Mouse (Mus musculus): Measurements from ENCODE around the gene Rap1a. TPM values are rescaled to one million over a fixed set of nuclear protein-coding genes. Genes with fewer than 3 reads are reported as not detected.
A peak's percentile ranks its signal among the peaks of the same experiment; 100 is the strongest.
"Not testable (repeated sequence)": the region's sequence is repeated elsewhere in the genome, so short reads cannot be mapped to it uniquely, and the experiment has no call there.

Gene Rap1a
- polyA plus RNA-seq, 1 experiment from 2014 or later = 122 TPM

GRCm38 (mm10) chr3:105710246-105710645, 90.9 kb downstream of the Rap1a start:
- H3K4me2 ChIP-seq = no peak overlapping the region
- H3K27ac ChIP-seq = peak overlapping the region; percentile 49
- H3K4me1 ChIP-seq = peaks cover 54% of the 10 kb centered on the region
- no peaks in the 10 kb centered on the region for H3K36me3 ChIP-seq
- no peaks in the 10 kb centered on the region for H3K27me3 ChIP-seq
- peak; percentile 37; the same call in 1 of the 2 replicates for ATAC-seq (ENCODE audit: borderline replicate concordance, extremely low read depth, low FRiP score, low TSS enrichment)
- no peaks in the 10 kb centered on the region for H3K9me3 ChIP-seq
- 44% methylated on average over 6 of the region's 6 CpGs for WGBS
- H3K9ac ChIP-seq = no peak overlapping the region
- no peak overlapping the region for H3K4me3 ChIP-seq

- 21% methylated on average over 7 of the region's 7 CpGs for WGBS
- peak overlapping the region; percentile 17; the same call in 1 of the 2 replicates for H3K27ac ChIP-seq
- no peaks in the 10 kb centered on the region for H3K36me3 ChIP-seq
- H3K9me3 ChIP-seq = no peaks in the 10 kb centered on the region
- no peak overlapping the region for H3K9ac ChIP-seq
- H3K4me2 ChIP-seq = no peak overlapping the region
- ATAC-seq (ENCODE audit: borderline replicate concordance, extremely low read depth, low FRiP score, low TSS enrichment) = no peak
- H3K4me1 ChIP-seq = peaks cover 57% of the 10 kb centered on the region
- H3K27me3 ChIP-seq = no peaks in the 10 kb centered on the region
- H3K4me3 ChIP-seq = no peak overlapping the region
Measured at GRCm38 (mm10) chr3:105707590-105707989, 93.5 kb downstream of the Rap1a start.

GRCm38 (mm10) chr3:105706366-105707020, 94.6 kb downstream of the Rap1a start:
- Histone ChIP-seq H3K4me3 (no peak overlapping the region; the same call in 1 of the 2 replicates), H3K4me1 (peaks cover 63% of the 10 kb centered on the region), H3K36me3 (no peaks in the 10 kb centered on the region), H3K4me2 (peak overlapping the region; percentile 98), H3K27ac (peak overlapping the region; percentile 48), H3K27me3 (no peaks in the 10 kb centered on the region), H3K9ac (no peak overlapping the region), H3K9me3 (no peaks in the 10 kb centered on the region)
- ATAC-seq (ENCODE audit: borderline replicate concordance, extremely low read depth, low FRiP score, low TSS enrichment) = no peak
- WGBS = 31% methylated on average over 4 of the region's 4 CpGs

- H3K27me3 ChIP-seq = no peaks in the 10 kb centered on the region
- no peaks in the 10 kb centered on the region for H3K9me3 ChIP-seq
- no peak overlapping the region for H3K27ac ChIP-seq
- H3K4me3 ChIP-seq = peak overlapping the region; percentile 57
- no peaks in the 10 kb centered on the region for H3K36me3 ChIP-seq
- WGBS = 40% methylated on average over 3 of the region's 3 CpGs
- H3K4me1 ChIP-seq = peaks cover 64% of the 10 kb centered on the region
- peak overlapping the region; percentile 60 for H3K9ac ChIP-seq
- H3K4me2 ChIP-seq = peak overlapping the region; percentile 98
- no peak for ATAC-seq (ENCODE audit: borderline replicate concordance, extremely low read depth, low FRiP score, low TSS enrichment)
Measured at GRCm38 (mm10) chr3:105705561-105705960, 95.6 kb downstream of the Rap1a start.

GRCm38 (mm10) chr3:105705061-105705549, 96.0 kb downstream of the Rap1a start:
- peak overlapping the region; percentile 60 for H3K9ac ChIP-seq
- H3K4me1 ChIP-seq = peaks cover 60% of the 10 kb centered on the region
- 1% methylated on average over 28 of the region's 28 CpGs for WGBS
- ATAC-seq (ENCODE audit: borderline replicate concordance, extremely low read depth, low FRiP score, low TSS enrichment) = peak; percentile 23
- H3K36me3 ChIP-seq = no peaks in the 10 kb centered on the region
- H3K9me3 ChIP-seq = no peaks in the 10 kb centered on the region
- H3K27ac ChIP-seq = peak overlapping the region; percentile 67; the same call in 1 of the 2 replicates
- peak overlapping the region; percentile 98 for H3K4me2 ChIP-seq
- peak overlapping the region; percentile 57 for H3K4me3 ChIP-seq
- H3K27me3 ChIP-seq = no peaks in the 10 kb centered on the region

GRCm38 (mm10) chr3:105704031-105705008, 96.8 kb downstream of the Rap1a start, which contains the start of gene Inka2:
Inka2 (plus strand) TSS chr3:105704599.
- no peaks in the 10 kb centered on the region for H3K36me3 ChIP-seq

GRCm38 (mm10) chr3:105703571-105703970, 97.6 kb downstream of the Rap1a start:
- Histone ChIP-seq H3K9ac (no peak overlapping the region), H3K4me1 (peaks cover 61% of the 10 kb centered on the region), H3K4me2 (peak overlapping the region; percentile 98), H3K36me3 (no peaks in the 10 kb centered on the region), H3K9me3 (no peaks in the 10 kb centered on the region), H3K4me3 (0 out of 2 replicates have a peak overlapping the region, but pooled peaks have one; percentile 57), H3K27ac (peak overlapping the region; percentile 55; the same call in 1 of the 2 replicates), H3K27me3 (no peaks in the 10 kb centered on the region)
- ATAC-seq (ENCODE audit: borderline replicate concordance, extremely low read depth, low FRiP score, low TSS enrichment) = no peak
- WGBS = 46% methylated on average over 6 of the region's 6 CpGs

More at GRCm38 (mm10) chr3:105704031-105705008, 96.8 kb downstream of the Rap1a start, which contains the start of gene Inka2:
- H3K4me2 ChIP-seq = peak within 1 kb of the TSS; percentile 98
- peaks cover 58% of the 10 kb centered on the region for H3K4me1 ChIP-seq
- ATAC-seq (ENCODE audit: borderline replicate concordance, extremely low read depth, low FRiP score, low TSS enrichment) = peak; percentile 94
- H3K9ac ChIP-seq = peak within 1 kb of the TSS; percentile 60
- H3K4me3 ChIP-seq = peak within 1 kb of the TSS; percentile 57
- WGBS = 6% methylated on average over 43 of the region's 43 CpGs
- no peaks in the 10 kb centered on the region for H3K9me3 ChIP-seq
- H3K27me3 ChIP-seq = no peaks in the 10 kb centered on the region
- peak within 1 kb of the TSS; percentile 67 for H3K27ac ChIP-seq

- Histone ChIP-seq H3K27me3 (peaks cover 6% of the 10 kb centered on the region; the same call in 1 of the 2 replicates), H3K9ac (no peak overlapping the region), H3K36me3 (no peaks in the 10 kb centered on the region), H3K4me1 (peaks cover 47% of the 10 kb centered on the region), H3K4me3 (no peak overlapping the region), H3K4me2 (no peak overlapping the region), H3K27ac (no peak overlapping the region), H3K9me3 (no peaks in the 10 kb centered on the region)
- ATAC-seq (ENCODE audit: borderline replicate concordance, extremely low read depth, low FRiP score, low TSS enrichment) = no peak
- WGBS = 46% methylated on average over 5 of the region's 5 CpGs
Measured at GRCm38 (mm10) chr3:105701399-105701798, 99.7 kb downstream of the Rap1a start.

GRCm38 (mm10) chr3:105700786-105701185, 100.3 kb downstream of the Rap1a start:
- H3K9me3 ChIP-seq; H3K27me3 ChIP-seq; H3K9ac ChIP-seq; H3K36me3 ChIP-seq; H3K4me3 ChIP-seq; H3K4me2 ChIP-seq; H3K27ac ChIP-seq; ATAC-seq (ENCODE audit: borderline replicate concordance, extremely low read depth, low FRiP score, low TSS enrichment): not testable (repeated sequence)
- peaks cover 47% of the 10 kb centered on the region for H3K4me1 ChIP-seq
- 25% methylated on average over 1 of the region's 1 CpGs for WGBS

- H3K27ac ChIP-seq = no peak overlapping the region
- ATAC-seq (ENCODE audit: borderline replicate concordance, extremely low read depth, low FRiP score, low TSS enrichment) = peak; percentile 54; the same call in 1 of the 2 replicates
- H3K4me2 ChIP-seq = no peak overlapping the region
- no peak overlapping the region for H3K9ac ChIP-seq
- H3K4me3 ChIP-seq = no peak overlapping the region
- H3K9me3 ChIP-seq = no peaks in the 10 kb centered on the region
- peaks cover 18% of the 10 kb centered on the region; the same call in 1 of the 2 replicates for H3K27me3 ChIP-seq
- peaks cover 44% of the 10 kb centered on the region for H3K4me1 ChIP-seq
- 23% methylated on average over 3 of the region's 3 CpGs for WGBS
- no peaks in the 10 kb centered on the region for H3K36me3 ChIP-seq
Measured at GRCm38 (mm10) chr3:105699241-105699933, 101.7 kb downstream of the Rap1a start.

- Histone ChIP-seq H3K4me2 (no peak overlapping the region), H3K9me3 (no peaks in the 10 kb centered on the region), H3K36me3 (no peaks in the 10 kb centered on the region), H3K27ac (no peak overlapping the region), H3K4me3 (no peak overlapping the region), H3K4me1 (peaks cover 35% of the 10 kb centered on the region), H3K9ac (no peak overlapping the region), H3K27me3 (peaks cover 23% of the 10 kb centered on the region; the same call in 1 of the 2 replicates)
- 62% methylated on average over 1 of the region's 1 CpGs for WGBS
- ATAC-seq (ENCODE audit: borderline replicate concordance, extremely low read depth, low FRiP score, low TSS enrichment) = no peak
Measured at GRCm38 (mm10) chr3:105698311-105698710, 102.8 kb downstream of the Rap1a start.

Measured in lung, embryonic 15.5 days (tissue).